Mouse (Mus musculus): ENCODE results near the gene Prrx1.

DNA sequence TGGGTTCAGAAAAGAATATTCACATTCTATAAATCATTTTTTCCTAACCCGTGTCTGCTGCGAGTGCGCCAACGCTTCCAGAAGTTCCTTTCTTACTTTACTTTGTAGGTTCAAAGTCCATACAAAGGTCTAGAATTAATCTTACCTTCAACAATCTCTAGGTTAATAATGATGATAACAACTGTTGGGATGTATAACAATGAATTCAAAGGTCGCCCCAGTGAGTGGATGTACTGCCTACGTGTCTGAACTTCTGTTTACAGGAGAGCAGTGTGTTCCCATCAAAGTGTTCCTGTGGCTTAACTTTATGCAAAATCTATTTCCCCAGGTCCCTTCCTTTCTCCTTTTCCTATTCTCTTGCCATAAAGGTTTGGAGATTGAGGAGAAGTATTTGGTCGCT lies 24.4 kb downstream of the Prrx1 start:
- TF ChIP-seq GATA1 (IDR thresholded peaks at IDR 0.05; ENCODE audit: low read length), result no peak
- TF ChIP-seq TAL1 (IDR thresholded peaks at IDR 0.05; ENCODE audit: low read length), result no peak

Data from erythroblast, embryonic 14.5 days (primary cell).